Mouse (Mus musculus) ovary, postnatal 10 days (tissue): ENCODE data around the gene Ino80d.

Experiments used
- DNase-seq: peaks from one replicate; pipeline ENCODE4 v3.0.0; 2022; ENCODE audit warnings: low spot score

The Ino80d gene

GRCm38 (mm10) chr1:62914495-62914894, 200.0 kb downstream of the Ino80d start:
- no peak for DNase-seq

GRCm38 (mm10) chr1:62911426-62911825, 203.0 kb downstream of the Ino80d start:
- DNase-seq = no peak

GRCm38 (mm10) chr1:62909126-62909525, 205.3 kb downstream of the Ino80d start:
- DNase-seq = no peak

- DNase-seq = no peak
Observed at GRCm38 (mm10) chr1:62908508-62908907, 206.0 kb downstream of the Ino80d start.
